Mouse (Mus musculus): ENCODE results near the gene Ccdc63.

DNA sequence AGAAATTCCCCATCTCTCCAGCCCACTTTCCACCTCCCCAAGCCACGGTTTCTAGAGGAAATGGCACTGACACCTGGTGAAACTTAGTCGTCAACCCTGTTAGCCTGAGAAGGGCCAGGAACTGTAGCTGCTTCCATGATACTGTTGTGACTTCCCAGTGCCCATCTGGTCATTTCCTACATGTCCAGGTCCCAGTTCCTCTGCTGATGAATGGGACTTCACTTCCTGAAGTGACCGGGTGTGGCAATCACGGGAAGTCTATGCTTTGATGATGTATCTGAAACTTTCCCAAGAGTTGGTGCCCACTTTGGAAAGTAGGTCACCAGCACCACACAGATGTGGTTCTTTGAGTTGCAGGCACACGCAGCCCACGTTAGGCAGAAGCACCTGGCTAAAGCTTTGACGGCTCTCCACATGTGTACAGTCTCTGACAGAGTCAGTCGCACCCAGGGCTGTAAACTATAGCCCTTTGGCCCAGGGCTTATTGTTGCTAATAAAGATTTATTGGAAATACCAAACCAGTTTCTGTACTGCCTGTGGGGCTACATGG, 15.3 kb downstream of the Ccdc63 start:
- TF ChIP-seq GATA1 (IDR thresholded peaks at IDR 0.05; ENCODE audit: borderline replicate concordance, low read length), result no peak
- TF ChIP-seq CTCF (IDR thresholded peaks at IDR 0.05; ENCODE audit: low read depth, low read length), result no peak
- TF ChIP-seq POLR2AphosphoS5 (IDR thresholded peaks at IDR 0.05; ENCODE audit: insufficient replicate concordance, low read depth, low read length), result no peak
- no peak for TF ChIP-seq GATA2 (IDR thresholded peaks at IDR 0.05; ENCODE audit: borderline replicate concordance, low read depth, low read length)
- TF ChIP-seq TAL1 (conservative IDR thresholded peaks at IDR 0.05; ENCODE audit: low read depth, low read length), result no peak
